Mouse (Mus musculus) CH12.LX (cell line): ENCODE results near the gene Aptx. TPM values are rescaled to one million over a fixed set of nuclear protein-coding genes. Genes with fewer than 3 reads are reported as not detected.
A peak's percentile ranks its signal among the peaks of the same experiment; 100 is the strongest.

Experiments used
- DNase-seq: peaks from one replicate; pipeline ENCODE4 v3.0.0-alpha.2; 2013; ENCODE audit errors: extremely low read depth
- H3K27ac ChIP-seq: 2 replicates; pipeline ENCODE4 v1.5.1; 2012; ENCODE audit warnings: low read depth, mild to moderate bottlenecking, control low read depth, moderate library complexity; ENCODE audit not compliant: insufficient read depth
- H3K27me3 ChIP-seq: replicated peaks from 2 replicates; pipeline ENCODE3; 2012; ENCODE audit warnings: inconsistent platforms
- H3K36me3 ChIP-seq, 2 experiments: replicated peaks in 1 of 2; 2 replicates each; pipeline versions ENCODE3 to v1.6.1; 2012; ENCODE audit warnings: inconsistent platforms in 1 of 2, low read length in 1 of 2, mild to moderate bottlenecking in 1 of 2, mixed read lengths in 1 of 2, moderate library complexity in 1 of 2; ENCODE audit not compliant: control insufficient read depth in 1 of 2, insufficient read depth in 1 of 2
- H3K4me1 ChIP-seq, 2 experiments: 2 replicates each; pipeline ENCODE4 v1.6.1; 2012; ENCODE audit warnings: inconsistent platforms in 1 of 2, moderate library complexity in 1 of 2; ENCODE audit not compliant: insufficient read depth in 2 of 2, control insufficient read depth in 1 of 2
- H3K4me2 ChIP-seq: 2 replicates; pipeline ENCODE4 v1.6.1; 2012; ENCODE audit warnings: low read depth, mild to moderate bottlenecking, control low read depth; ENCODE audit not compliant: poor library complexity, insufficient read depth, severe bottlenecking
- H3K4me3 ChIP-seq, 3 experiments: fragments of 150-350 bp in 1 of 3; sonication (generic) in 1 of 3; replicated peaks in 1 of 3; 2 replicates each; pipeline versions ENCODE3 to v1.5.1; 2011 to 2012; ENCODE audit warnings: low read depth in 2 of 3, low read length in 2 of 3, mild to moderate bottlenecking in 2 of 3, moderate library complexity in 2 of 3, control low read depth in 1 of 3, improper control_type of control experiment in 1 of 3, inconsistent platforms in 1 of 3, mixed read lengths in 1 of 3; ENCODE audit not compliant: poor library complexity in 1 of 3
- H3K79me2 ChIP-seq: replicated peaks from 2 replicates; pipeline ENCODE4 v1.6.1; 2012; ENCODE audit warnings: mild to moderate bottlenecking, moderate library complexity; ENCODE audit not compliant: control insufficient read depth, poor library complexity, insufficient read depth, severe bottlenecking; ENCODE audit errors: extremely low read depth
- H3K9ac ChIP-seq: 2 replicates; pipeline ENCODE4 v1.6.1; 2012; ENCODE audit warnings: low read depth, mild to moderate bottlenecking, control low read depth, moderate library complexity; ENCODE audit not compliant: insufficient read depth
- H3K9me3 ChIP-seq: replicated peaks from 2 replicates; pipeline ENCODE3; 2012; ENCODE audit warnings: low read length, inconsistent platforms, mixed read lengths
- BHLHE40 ChIP-seq: IDR thresholded peaks from 2 replicates; pipeline ENCODE4 v1.6.1; 2011; ENCODE audit warnings: mild to moderate bottlenecking, low read depth, low read length, improper control_type of control experiment
- CHD1 ChIP-seq: IDR thresholded peaks from 2 replicates; pipeline ENCODE4 v1.6.1; 2012; ENCODE audit warnings: low read depth, low read length, improper control_type of control experiment, inconsistent platforms
- CHD2 ChIP-seq: IDR thresholded peaks from 2 replicates; pipeline ENCODE4 v1.6.1; 2011; ENCODE audit warnings: low read length, improper control_type of control experiment
- CTCF ChIP-seq, 2 experiments: IDR thresholded peaks in 1 of 2; conservative IDR thresholded peaks in 1 of 2; 2 replicates each; pipeline ENCODE4 v1.5.1; 2011 to 2012; ENCODE audit warnings: low read depth in 2 of 2, low read length in 2 of 2, improper control_type of control experiment in 1 of 2, inconsistent platforms in 1 of 2, mild to moderate bottlenecking in 1 of 2, moderate library complexity in 1 of 2
- E2F4 ChIP-seq: IDR thresholded peaks from 2 replicates; pipeline ENCODE4 v1.6.1; 2011; ENCODE audit warnings: low read depth, low read length, improper control_type of control experiment; ENCODE audit not compliant: insufficient replicate concordance
- ELF1 ChIP-seq: IDR thresholded peaks from 2 replicates; pipeline ENCODE4 v1.6.1; 2014; ENCODE audit warnings: low read depth, mild to moderate bottlenecking, inconsistent platforms, low read length, improper control_type of control experiment
- EP300 ChIP-seq: IDR thresholded peaks from 2 replicates; pipeline ENCODE4 v1.6.1; 2011; ENCODE audit warnings: low read length, improper control_type of control experiment
- ETS1 ChIP-seq: conservative IDR thresholded peaks from 2 replicates; pipeline ENCODE4 v1.6.1; 2012; ENCODE audit warnings: low read depth, mild to moderate bottlenecking, inconsistent platforms, low read length, improper control_type of control experiment, moderate library complexity
- GABPA ChIP-seq: IDR thresholded peaks from 2 replicates; pipeline ENCODE4 v1.6.1; 2012; ENCODE audit warnings: low read depth, low read length, improper control_type of control experiment, inconsistent platforms; ENCODE audit not compliant: insufficient replicate concordance
- HCFC1 ChIP-seq: IDR thresholded peaks from 2 replicates; pipeline ENCODE4 v1.6.1; 2012; ENCODE audit warnings: low read depth, mild to moderate bottlenecking, inconsistent platforms, low read length, improper control_type of control experiment
- IRF4 ChIP-seq: IDR thresholded peaks from 2 replicates; pipeline ENCODE4 v1.6.1; 2014; ENCODE audit warnings: low read depth, mild to moderate bottlenecking, inconsistent platforms, low read length, improper control_type of control experiment
- JUN ChIP-seq: IDR thresholded peaks from 2 replicates; pipeline ENCODE4 v1.6.1; 2011; ENCODE audit warnings: low read depth, mild to moderate bottlenecking, low read length, improper control_type of control experiment, moderate library complexity; ENCODE audit not compliant: insufficient read depth
- JUND ChIP-seq: conservative IDR thresholded peaks from 2 replicates; pipeline ENCODE4 v1.6.1; 2011; ENCODE audit warnings: low read depth, low read length, improper control_type of control experiment
- KAT2A ChIP-seq: IDR thresholded peaks from 2 replicates; pipeline ENCODE4 v1.6.1; 2012; ENCODE audit warnings: low read length, improper control_type of control experiment, inconsistent platforms; ENCODE audit not compliant: insufficient replicate concordance
- MAX ChIP-seq: IDR thresholded peaks from 2 replicates; pipeline ENCODE4 v1.6.1; 2011; ENCODE audit warnings: low read length, improper control_type of control experiment
- MAZ ChIP-seq: IDR thresholded peaks from 2 replicates; pipeline ENCODE4 v1.6.1; 2012; ENCODE audit warnings: low read depth, mild to moderate bottlenecking, inconsistent platforms, low read length, improper control_type of control experiment, moderate library complexity
- MEF2A ChIP-seq: IDR thresholded peaks from 2 replicates; pipeline ENCODE4 v1.6.1; 2014; ENCODE audit warnings: low read depth, mild to moderate bottlenecking, inconsistent platforms, low read length, improper control_type of control experiment, borderline replicate concordance
- MXI1 ChIP-seq: IDR thresholded peaks from 2 replicates; pipeline ENCODE4 v1.6.1; 2011; ENCODE audit warnings: mild to moderate bottlenecking, low read depth, low read length, improper control_type of control experiment
- NELFE ChIP-seq: IDR thresholded peaks from 2 replicates; pipeline ENCODE4 v1.6.1; 2011; ENCODE audit warnings: low read depth, low read length, improper control_type of control experiment
- NRF1 ChIP-seq: IDR thresholded peaks from 2 replicates; pipeline ENCODE4 v1.6.1; 2014; ENCODE audit warnings: low read depth, mild to moderate bottlenecking, inconsistent platforms, low read length, improper control_type of control experiment, moderate library complexity
- POLR2A ChIP-seq: IDR thresholded peaks from 2 replicates; pipeline ENCODE4 v1.6.1; 2011; ENCODE audit warnings: low read depth, mild to moderate bottlenecking, improper control_type of control experiment, low read length
- POLR2AphosphoS2 ChIP-seq: IDR thresholded peaks from 2 replicates; pipeline ENCODE4 v1.6.1; 2011; ENCODE audit warnings: low read depth, low read length, improper control_type of control experiment
- SIN3A ChIP-seq: IDR thresholded peaks from 2 replicates; pipeline ENCODE4 v1.6.1; 2012; ENCODE audit warnings: low read length, improper control_type of control experiment, inconsistent platforms
- TBP ChIP-seq: conservative IDR thresholded peaks from 2 replicates; pipeline ENCODE4 v1.6.1; 2011; ENCODE audit warnings: low read depth, low read length, improper control_type of control experiment
- TCF12 ChIP-seq: IDR thresholded peaks from 2 replicates; pipeline ENCODE4 v1.6.1; 2014; ENCODE audit warnings: low read depth, mild to moderate bottlenecking, inconsistent platforms, low read length, improper control_type of control experiment
- USF2 ChIP-seq: conservative IDR thresholded peaks from 2 replicates; pipeline ENCODE4 v1.6.1; 2011; ENCODE audit warnings: low read depth, low read length, improper control_type of control experiment
- ZKSCAN1 ChIP-seq: IDR thresholded peaks from 2 replicates; pipeline ENCODE4 v1.6.1; 2012; ENCODE audit warnings: low read depth, inconsistent platforms, low read length, improper control_type of control experiment, borderline replicate concordance
- ZMIZ1 ChIP-seq: IDR thresholded peaks from 2 replicates; pipeline ENCODE4 v1.6.1; 2012; ENCODE audit warnings: low read depth, mild to moderate bottlenecking, inconsistent platforms, low read length, improper control_type of control experiment
- dilution Hi-C: fragments of 300-500 bp; cut with MboI; formaldehyde crosslinking; loops from 2 replicates; pipeline ENCODE4 v1.14.3; 2020; ENCODE audit warnings: low sequenced_read_pairs; ENCODE audit not compliant: extremely low pct_unique_long_range_greater_than_20kb, extremely low pct_ligation_motif_present
- in situ Hi-C: fragments of 300-500 bp; cut with MboI; formaldehyde crosslinking; loops from 3 replicates; pipeline ENCODE4 v1.14.3; 2019; ENCODE audit warnings: low sequenced_read_pairs, low pct_ligation_motif_present, low pct_unique_long_range_greater_than_20kb, mixed read lengths
- polyA plus RNA-seq: library from polyadenylated mRNA; unstranded; fragments of >175 nt; gene quantifications from 2 replicates; pipeline ENCODE4 v1.2.1, GENCODE M21; 2012; ENCODE audit warnings: low read depth; ENCODE audit not compliant: insufficient read length
- total RNA-seq, 2 experiments: library from RNA; depleted of rRNA; stranded (reverse); fragments of 300-350 nt in 1 of 2; fragments of >200 nt in 1 of 2; gene quantifications; 2 replicates each; pipeline ENCODE4 v1.2.3; 2012 to 2014

The Aptx gene
- 15.1 and 17.0 TPM in 2 replicates for total RNA-seq (2012; rRNA removed)
- 15.8 and 16.6 TPM in 2 replicates for total RNA-seq (2014; rRNA removed)
- 20.2 and 22.0 TPM in 2 replicates for polyA plus RNA-seq

DNA sequence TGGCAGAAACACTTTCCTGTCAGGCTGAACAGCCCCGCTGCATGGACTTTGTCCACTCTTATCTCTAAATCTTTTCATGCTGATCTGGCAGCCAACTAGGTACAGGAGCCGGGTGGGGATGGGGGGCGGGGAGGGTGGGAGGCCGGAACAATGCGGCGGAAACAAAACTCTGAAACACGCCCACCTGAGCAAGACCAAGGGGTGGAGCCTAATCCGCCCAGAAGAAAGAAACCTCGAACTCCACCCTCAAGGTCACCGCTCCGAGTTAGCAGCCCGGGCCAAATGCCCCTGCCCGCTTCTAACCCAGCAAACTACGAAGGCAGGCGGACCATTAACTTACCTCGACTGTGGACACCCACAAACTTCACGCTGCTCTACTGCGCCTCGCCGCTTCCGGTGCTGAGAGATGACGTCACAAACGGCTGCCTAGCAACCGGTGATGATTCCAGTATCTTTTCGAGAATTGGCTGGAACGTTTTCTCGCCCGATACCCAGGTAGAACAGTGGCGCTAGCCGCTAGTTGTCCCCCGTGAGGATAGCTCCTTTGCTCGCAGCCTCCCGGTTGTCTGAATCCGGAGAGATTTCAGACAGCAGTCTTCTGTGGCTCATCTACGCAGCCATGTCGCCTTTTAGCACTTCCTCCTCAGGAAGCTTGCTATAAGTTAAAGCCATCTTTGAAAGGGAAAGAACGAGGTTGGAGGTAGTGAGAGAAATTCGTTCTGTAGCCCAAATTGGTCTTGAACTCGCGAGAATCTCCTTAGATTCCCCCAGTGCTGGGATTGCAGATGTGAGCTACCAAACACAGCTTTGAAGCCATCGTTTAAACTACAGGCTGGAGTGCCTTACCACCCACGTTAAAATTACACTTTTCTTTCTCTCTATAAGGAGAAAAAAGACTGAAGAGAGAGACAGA, at the start of gene Aptx:
TSS of gene Aptx (minus strand) at position 398 of the 913 bp plus-strand sequence.
- peaks cover 6% of the 10 kb centered on the region for H3K79me2 ChIP-seq
- H3K36me3 ChIP-seq = peaks cover 0 to 16% of the 10 kb centered on the region in 2 experiments
- H3K9ac ChIP-seq = peak within 1 kb of the TSS; percentile 99
- peak; percentile 45; the same call in 1 of the 2 replicates for TF ChIP-seq JUND
- peak; percentile 95 for TF ChIP-seq POLR2A
- no peak for TF ChIP-seq MAZ
- peak; percentile 25 for TF ChIP-seq JUN
- no peak for TF ChIP-seq EP300
- peak; percentile 98 for TF ChIP-seq CHD2
- peak; percentile 62 for TF ChIP-seq ETS1
- peak; percentile 74 for TF ChIP-seq TCF12
- TF ChIP-seq TBP = peak; percentile 90
- no peak; the same call in none of the 2 replicates for TF ChIP-seq MAX
- peak; percentile 90 for TF ChIP-seq SIN3A
- peak; percentile 45; the same call in 1 of the 2 replicates for TF ChIP-seq CHD1
- 0 out of 2 replicates have a peak, but pooled peaks have one; percentile 69 for TF ChIP-seq KAT2A
- TF ChIP-seq BHLHE40 = no peak
- peak; percentile 94 for TF ChIP-seq ELF1
- TF ChIP-seq GABPA = peak; percentile 33; the same call in 1 of the 2 replicates
- peak; percentile 75 for TF ChIP-seq MEF2A
- peak; percentile 93 for TF ChIP-seq NELFE
- TF ChIP-seq CTCF (conservative IDR thresholded peaks at IDR 0.05 in 1 of 2, IDR thresholded peaks at IDR 0.05 in 1 of 2; ENCODE audit: low read depth in 2 of 2, low read length in 2 of 2) = peak in 1 of 2 experiments; percentile 39; a peak in 2 of 4 replicates
- TF ChIP-seq ZMIZ1 = peak; percentile 93
- peak; percentile 68 for TF ChIP-seq IRF4
- no peak for TF ChIP-seq ZKSCAN1
- peak; percentile 17; the same call in 1 of the 2 replicates for TF ChIP-seq E2F4
- TF ChIP-seq USF2 = no peak
- TF ChIP-seq NRF1 = peak; percentile 50
- peak; percentile 94 for TF ChIP-seq POLR2AphosphoS2
- TF ChIP-seq MXI1 = peak; percentile 65
- peak; percentile 92 for TF ChIP-seq HCFC1
- peaks cover 13 to 21% of the 10 kb centered on the region in 2 experiments for H3K4me1 ChIP-seq
- dilution Hi-C loops (no loop called here), in situ Hi-C loops (no loop called here)
- H3K9me3 ChIP-seq = no peaks in the 10 kb centered on the region
- H3K4me2 ChIP-seq = peak within 1 kb of the TSS; percentile 94
- H3K27me3 ChIP-seq = no peaks in the 10 kb centered on the region
- peak; percentile 97 for DNase-seq
- H3K27ac ChIP-seq = peak within 1 kb of the TSS; percentile 94
- H3K4me3 ChIP-seq = peak within 1 kb of the TSS; percentile 72 to 95 (median 73)
